Mouse (Mus musculus) frontal cortex, postnatal 10 days (tissue): ENCODE results near the gene Timmdc1.
A peak's percentile ranks its signal among the peaks of the same experiment; 100 is the strongest.

Source experiments
- DNase-seq, 2 experiments: peaks; one replicate each; pipeline ENCODE4 v3.0.0; 2022; ENCODE audit warnings: low spot score in 2 of 2, mixed read lengths in 1 of 2

Gene Timmdc1

DNA sequence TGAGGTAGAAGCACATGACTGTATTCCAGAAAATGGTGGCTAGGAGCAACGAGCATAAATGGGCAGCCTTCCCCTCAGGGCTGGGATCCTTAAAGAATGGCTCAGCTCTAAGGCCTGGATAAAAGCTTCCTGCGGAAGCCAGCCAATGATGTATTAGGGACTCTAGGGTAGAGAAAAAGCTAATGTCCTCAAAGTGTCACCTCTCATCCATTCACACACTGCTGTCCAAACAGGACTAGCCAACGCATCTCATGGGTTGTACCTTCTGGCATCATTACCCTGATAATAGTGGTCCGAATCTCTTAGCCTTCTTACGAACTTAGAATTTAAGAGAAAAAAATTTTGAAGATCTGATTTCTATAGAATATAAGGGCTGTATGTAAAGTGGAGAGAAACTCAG is 59.2 kb downstream of the Timmdc1 start:
- DNase-seq, result no peak

DNA sequence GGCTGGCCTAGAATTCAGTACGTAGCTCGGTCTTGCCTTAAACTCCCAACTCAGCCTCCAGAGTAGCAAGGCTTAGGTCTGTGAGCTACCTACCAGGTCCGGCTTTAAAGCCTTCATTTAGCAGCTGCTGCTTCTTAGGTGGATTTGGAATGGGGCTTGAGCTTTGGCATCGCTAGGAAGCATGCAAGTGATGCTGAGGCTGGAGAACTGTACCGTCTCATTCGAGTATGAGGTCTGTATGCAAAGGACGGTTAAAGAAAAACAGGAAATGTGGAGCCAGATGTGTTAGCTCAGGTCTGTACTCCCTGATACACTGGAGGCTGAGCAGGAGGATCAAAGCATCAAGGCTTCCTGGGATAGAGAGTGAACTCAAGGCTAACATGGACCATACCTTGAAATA is 60.3 kb downstream of the Timmdc1 start:
- no peak for DNase-seq

DNA sequence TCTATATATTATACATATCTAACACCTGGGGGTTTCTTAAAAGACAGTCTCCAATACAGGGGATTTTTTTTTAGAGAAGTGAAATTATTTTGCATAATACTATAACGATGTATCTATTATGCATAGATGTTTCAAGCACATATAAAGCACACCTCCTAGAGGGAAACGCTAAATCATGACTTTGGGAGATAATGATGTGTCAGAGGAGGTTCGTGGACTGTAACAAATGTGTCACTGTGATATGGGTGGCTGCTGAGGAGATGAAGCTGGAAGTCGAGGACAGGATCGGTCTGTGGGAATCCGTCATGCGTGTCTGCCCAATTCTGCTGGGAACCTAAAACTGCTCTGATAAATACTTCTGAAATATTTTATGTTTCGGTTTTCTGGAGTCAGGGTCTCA is 60.7 kb downstream of the Timmdc1 start:
- DNase-seq, result no peak

DNA sequence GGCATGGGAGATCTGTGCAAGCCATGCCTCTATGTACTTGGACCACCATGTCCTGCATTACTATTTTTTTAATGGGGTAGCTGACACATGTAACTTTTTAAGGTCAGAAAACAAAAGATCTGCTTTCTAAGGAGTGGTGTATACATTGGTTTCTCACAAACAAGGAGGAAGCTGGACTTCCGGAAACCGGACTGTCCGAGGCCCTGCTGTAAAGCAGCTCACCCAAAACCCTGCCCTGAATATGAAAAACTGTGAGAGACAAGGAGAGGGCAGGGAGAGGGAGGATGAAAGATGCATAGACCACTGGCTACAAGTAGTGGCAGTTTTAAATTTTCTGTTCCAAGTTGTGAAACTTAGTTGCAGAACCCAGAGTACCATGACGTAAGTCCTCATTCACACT is 62.5 kb downstream of the Timmdc1 start:
- DNase-seq, result no peak

DNA sequence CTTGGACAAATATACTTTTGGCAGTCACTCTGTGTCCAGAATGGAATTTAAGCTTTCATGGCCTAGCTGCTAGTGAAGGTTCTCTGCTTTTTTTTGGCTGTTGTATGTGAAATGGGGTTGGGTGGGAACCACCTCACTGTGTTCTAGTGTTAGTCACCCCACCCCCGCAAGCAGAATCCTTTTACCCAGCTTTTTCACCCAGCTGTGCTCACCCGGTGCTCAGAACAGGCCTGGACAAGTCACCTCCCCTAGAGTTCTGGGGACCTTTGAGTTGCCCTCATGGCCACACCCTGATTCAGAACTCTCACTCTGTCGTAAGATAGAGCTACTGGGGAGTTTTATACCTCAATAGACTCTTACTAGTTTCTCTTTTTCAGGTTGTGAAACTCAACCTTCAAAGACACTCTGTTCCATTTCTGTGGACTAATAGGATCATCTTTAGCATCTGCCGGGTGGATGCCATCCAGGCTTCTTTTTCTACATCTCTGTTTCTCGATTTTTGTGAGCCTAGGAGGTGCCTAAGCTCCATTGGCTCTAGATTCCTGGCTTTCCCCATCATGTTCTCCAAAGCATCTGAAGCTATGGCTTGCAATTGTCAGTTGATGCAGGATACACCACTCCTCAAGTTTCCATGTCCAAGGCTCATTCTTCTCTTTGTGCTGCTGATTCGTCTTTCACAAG is 63.7 kb downstream of the Timmdc1 start:
- no peak for DNase-seq

DNA sequence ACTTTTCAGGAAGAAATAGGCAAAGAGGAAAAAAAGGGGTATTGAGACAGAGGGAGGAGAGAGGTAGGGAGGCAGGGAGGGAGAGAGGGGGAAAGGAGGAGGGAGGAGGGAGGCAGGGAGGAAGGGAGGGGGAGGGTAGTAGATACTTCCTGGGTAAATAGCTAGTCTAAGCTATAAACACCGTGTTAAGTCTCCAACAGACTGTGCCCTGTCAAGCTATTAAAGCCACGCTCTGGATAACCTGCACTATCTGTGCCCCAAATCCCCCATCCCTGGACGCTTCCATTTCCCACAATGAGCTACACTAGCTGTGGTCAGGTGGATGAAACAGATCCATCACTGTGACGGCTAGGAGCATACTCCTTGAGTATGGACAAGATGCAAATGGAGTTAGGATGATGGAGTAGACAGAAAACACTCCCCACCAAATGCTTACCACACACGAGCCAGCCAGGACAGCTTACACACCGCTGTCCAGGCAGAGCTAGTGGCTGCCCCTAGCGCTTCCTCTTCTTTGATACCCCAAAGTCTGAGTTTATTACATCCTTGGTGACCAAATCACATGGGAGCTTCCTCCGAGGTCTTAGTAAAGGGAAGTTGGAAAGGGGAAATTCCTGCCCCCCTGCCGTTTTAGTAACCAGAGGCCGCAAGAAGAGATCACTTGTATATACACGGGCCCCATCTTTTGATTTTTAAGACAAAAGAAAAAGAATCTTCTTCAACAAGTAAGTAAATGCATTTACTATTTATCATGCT is 65.5 kb downstream of the Timmdc1 start:
- no peak for DNase-seq

DNA sequence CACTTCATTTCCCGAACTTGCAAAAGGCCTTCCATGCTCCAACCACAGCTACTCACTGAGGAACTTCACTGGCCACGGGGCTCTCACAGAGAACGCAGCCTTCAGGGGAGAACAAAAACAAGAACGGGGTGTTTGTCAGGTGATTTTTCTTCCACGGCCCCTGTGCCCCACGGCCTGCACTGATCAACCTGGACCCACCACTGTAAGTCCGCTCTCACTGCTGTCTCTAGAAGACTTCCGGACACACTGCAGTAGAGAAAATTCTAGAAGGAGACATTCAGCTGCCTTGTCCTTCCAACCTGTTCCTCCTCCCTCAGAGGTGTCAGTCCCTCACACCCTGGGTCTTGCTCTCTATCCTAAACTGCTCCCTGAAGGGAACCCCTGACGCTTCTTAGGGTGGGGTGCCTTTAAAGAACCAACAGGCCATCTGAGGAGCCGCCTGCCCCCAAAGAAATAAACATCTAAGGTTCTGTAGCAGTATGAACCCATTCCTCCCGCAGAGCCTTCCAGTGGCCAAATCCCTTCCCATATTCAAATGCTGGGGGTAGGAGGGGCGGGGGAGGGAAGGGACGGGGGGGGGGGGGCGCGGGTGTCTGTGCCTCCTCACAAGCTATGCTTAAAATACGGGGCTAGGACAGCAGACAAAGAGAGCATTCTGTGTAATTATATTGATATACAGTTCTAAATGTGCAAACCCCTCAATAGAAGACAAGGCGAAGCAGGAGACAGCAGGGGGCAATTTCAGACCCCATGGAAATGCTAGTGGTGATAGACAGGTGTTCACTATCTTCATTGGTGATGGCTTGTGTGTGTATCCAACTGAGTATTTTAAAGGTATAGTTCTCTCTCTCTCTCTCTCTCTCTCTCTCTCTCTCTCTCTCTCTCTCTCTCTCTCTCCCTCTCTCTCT is 66.7 kb downstream of the Timmdc1 start, which contains the start of gene Cd80:
Gene Cd80, plus strand, starts transcription at position 51 of the 908 bp plus-strand sequence.
- no peak for DNase-seq

DNA sequence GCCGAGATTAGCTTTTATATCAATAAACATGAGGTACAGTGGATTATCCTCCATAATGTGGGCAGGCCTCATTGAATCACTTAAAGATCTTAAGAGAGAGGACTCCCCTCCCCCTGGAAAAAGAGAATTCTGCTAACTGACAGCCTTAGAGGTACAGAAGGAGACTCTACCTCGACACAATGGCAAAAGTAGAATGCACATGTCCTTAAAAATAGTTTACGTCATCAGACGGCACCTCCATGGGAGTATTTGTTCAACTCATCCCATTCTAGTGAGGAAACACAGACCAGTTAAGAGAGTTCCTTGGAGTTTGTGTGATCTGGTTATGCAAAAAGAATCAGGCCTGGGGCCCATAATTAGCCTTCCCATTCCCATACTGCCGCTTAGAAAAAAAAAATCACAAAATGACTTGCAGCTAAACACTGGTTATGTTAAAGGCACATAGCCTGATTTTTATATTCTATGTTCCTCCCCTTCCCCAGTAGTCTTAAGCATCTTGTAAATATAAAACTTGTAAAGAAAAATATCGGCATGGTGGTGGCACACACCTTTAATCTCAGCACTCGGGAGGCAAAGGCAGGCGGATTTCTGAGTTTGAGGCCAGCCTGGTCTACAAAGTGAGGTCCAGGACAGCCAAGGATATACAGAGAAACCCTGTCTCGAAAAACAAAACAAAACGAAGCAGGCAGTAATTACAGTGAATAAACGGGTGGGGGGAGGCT is 67.8 kb downstream of the Timmdc1 start:
- no peak for DNase-seq

DNA sequence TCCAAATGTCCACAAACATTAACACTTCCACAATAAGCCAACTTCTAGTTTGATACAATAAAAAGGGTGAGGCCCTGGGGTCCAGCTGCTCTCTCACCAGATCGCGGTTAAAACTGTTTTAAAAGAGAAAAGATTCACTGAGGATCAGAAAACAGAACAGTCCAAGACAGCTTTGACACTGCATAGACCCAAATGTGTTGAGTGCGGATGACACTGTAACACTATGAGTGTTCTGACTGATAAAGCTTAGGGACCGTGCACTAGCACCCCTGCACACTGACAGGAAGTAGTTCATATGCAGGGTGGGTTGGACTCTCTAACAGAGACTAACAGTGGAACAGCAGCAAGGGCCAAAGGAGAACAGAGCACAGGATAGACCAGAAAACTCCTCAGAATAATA is 68.5 kb downstream of the Timmdc1 start:
- DNase-seq, result no peak

DNA sequence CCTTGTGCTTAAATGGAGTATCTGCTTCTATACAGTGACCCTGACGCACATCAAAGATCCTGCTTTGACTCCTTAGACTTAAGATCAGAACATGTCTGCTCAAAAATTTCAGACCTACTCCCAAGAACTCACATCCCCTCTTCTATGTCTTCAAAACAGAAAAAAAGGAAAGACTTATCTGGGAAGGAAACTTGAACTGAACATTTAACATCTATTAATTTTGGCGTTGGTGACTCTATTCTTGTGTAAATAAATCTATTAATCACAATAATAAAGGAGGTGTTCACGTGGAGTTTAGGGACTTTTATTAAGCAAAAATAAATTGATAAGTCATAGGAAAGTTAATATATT is 69.3 kb downstream of the Timmdc1 start:
- DNase-seq, result no peak

DNA sequence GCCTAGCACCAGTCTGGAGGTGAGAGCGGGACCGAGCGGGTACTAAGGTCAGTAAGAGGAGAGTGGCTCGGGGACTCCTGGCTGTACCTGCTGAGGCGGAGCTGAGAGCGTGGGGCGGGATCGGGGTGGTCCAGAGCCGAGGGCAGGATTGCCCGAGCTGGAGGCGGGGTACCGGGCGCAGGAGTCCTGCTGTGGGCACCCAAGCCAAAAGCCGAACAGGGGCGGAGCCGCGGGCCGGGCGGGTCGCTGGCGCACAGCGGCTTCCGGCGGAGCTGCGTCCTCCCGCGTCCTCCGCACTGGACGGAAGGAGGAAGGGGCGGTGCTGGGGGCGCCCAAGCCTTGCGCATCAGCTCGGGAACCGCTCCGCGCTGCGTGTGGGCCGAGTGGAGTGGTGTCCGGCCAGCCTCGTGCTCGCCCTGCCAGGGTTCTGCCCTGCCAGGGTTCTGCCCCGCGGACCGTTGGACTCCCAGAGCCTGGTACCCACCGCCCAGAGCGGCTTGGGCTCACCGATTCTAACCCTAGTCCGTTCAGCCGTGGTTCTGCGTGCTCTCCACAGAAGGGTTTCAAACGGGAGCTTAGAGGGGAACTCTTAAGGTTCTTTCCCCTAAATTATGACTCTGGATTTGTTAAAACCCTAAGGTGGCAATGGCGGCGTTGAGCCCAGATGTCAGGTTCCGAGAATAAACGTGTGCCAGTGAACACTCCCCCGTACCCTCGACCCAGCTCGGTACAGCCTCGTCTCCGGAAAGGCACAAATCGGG is 69.8 kb downstream of the Timmdc1 start, which contains the start of gene Adprh:
Gene Adprh, minus strand, starts transcription at position 262 of the 761 bp plus-strand sequence.
- peak; percentile 83 to 89 for DNase-seq

DNA sequence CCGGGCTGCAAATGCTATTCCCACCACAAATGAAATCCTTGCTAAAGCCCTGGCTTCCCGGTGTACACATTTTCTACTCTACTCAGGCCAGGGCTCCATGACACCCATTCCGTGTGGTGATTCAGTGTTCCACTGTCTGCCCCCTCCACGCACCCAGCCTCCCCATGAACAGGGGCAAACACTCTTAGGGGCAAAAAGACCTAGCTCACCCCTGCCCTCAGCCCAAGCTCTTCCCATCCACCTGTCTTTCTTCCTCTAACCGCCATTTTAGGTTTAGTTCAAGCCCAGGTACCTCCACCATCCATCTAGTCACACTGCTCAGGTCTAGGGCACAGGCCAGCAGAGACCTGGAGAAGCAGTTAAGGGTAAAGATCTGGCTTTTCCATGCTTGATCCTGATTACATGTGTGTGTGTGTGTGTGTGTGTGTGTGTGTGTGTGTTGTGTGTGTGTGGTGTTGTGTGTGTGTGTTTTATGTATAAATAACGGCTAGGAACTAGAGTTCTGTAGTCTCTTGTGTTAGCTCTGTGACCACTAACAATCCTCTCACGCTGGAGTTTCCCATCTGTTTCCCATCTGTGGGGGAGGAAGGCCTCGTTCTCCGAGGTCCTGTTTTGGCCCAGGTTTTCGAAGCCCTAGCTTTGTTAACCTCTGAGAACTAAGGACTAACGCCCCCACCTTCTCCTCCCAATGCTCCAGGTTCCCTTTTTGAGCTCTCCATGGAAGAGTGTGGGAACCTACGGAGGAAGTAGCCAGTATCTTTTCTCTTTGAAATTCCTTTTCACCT is 70.8 kb downstream of the Timmdc1 start:
- DNase-seq, result no peak

DNA sequence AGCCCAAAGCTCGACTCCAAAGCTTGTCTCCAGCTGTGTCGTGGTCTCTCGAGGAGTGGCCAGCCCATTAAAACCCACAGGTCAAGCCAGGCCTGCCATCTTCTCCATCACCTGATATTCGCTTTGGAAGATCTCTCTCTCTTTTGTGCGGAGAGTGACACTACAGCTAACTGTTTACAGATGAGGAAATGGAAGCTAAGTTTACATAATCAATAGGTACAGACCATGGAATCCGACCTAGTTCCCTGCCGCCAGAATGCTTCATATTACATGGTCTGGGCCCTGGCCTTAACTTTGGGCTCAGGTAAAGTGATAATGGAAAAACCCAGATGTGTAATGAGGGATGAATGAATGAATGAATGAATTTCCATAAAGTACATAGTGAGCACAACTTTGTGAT is 71.8 kb downstream of the Timmdc1 start:
- DNase-seq, result no peak

DNA sequence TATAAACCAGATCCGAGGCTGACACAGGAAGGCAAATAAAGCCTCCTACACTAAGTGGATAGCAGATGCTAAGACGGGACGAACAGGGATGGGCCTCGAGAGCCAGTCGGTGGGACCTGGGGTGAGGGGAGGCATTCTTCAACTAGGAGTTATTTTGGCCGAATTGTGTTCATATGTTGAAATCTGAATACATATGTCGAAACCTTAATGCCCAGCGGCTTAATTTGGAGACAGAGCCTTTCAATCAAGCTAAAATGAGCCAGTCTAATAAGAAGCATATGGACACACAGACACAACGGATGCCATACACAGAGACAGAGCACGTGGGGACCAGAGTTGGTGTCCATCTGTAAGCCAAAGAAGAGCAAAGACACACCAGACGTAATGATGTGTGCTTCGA is 74.0 kb downstream of the Timmdc1 start:
- no peak for DNase-seq
